Mouse (Mus musculus) MEL (cell line): ENCODE data around the gene Spsb1.

ENCODE experiments used
- CTCF ChIP-seq, 3 experiments: IDR thresholded peaks in 2 of 3; conservative IDR thresholded peaks in 1 of 3; 2 replicates each; pipeline ENCODE4 v1.5.1; 2011 to 2012; ENCODE audit warnings: low read length in 3 of 3, low read depth in 2 of 3, mild to moderate bottlenecking in 2 of 3, improper control_type of control experiment in 1 of 3, inconsistent platforms in 1 of 3, mixed read lengths in 1 of 3, moderate library complexity in 1 of 3; ENCODE audit not compliant: control insufficient read depth in 1 of 3, insufficient read depth in 1 of 3, poor library complexity in 1 of 3, severe bottlenecking in 1 of 3
- GABPA ChIP-seq: IDR thresholded peaks from 2 replicates; pipeline ENCODE4 v1.6.1; 2012; ENCODE audit warnings: low read depth, mild to moderate bottlenecking, inconsistent platforms, low read length, improper control_type of control experiment, moderate library complexity
- MYC ChIP-seq: IDR thresholded peaks from 2 replicates; pipeline ENCODE4 v1.6.1; 2011; ENCODE audit warnings: low read depth, mild to moderate bottlenecking, low read length, improper control_type of control experiment, moderate library complexity
- POLR2A ChIP-seq, 2 experiments: IDR thresholded peaks; 2 replicates each; pipeline ENCODE4 v1.6.1; 2011 to 2012; ENCODE audit warnings: low read length in 2 of 2, mild to moderate bottlenecking in 2 of 2, control low read depth in 1 of 2, improper control_type of control experiment in 1 of 2, low read depth in 1 of 2, moderate library complexity in 1 of 2; ENCODE audit not compliant: control insufficient read depth in 1 of 2, insufficient read depth in 1 of 2, poor library complexity in 1 of 2
- RAD21 ChIP-seq: IDR thresholded peaks from 2 replicates; pipeline ENCODE4 v1.6.1; 2011; ENCODE audit warnings: mild to moderate bottlenecking, low read depth, low read length, improper control_type of control experiment
- TAL1 ChIP-seq: IDR thresholded peaks from 2 replicates; pipeline ENCODE4 v1.6.1; 2012; ENCODE audit warnings: mild to moderate bottlenecking, inconsistent platforms, low read length, moderate library complexity, mixed read lengths

GRCm38 (mm10) chr4:149998786-149999509 lies 44.1 kb upstream of the Spsb1 start:
- TF ChIP-seq POLR2A (IDR thresholded peaks at IDR 0.05; ENCODE audit: control insufficient read depth in 1 of 2, insufficient read depth in 1 of 2, low read depth in 1 of 2, low read length in 2 of 2, poor library complexity in 1 of 2) (no peak), CTCF (IDR thresholded peaks at IDR 0.05 in 2 of 3, conservative IDR thresholded peaks at IDR 0.05 in 1 of 3; ENCODE audit: control insufficient read depth in 1 of 3, insufficient read depth in 1 of 3, low read depth in 2 of 3, low read length in 3 of 3, poor library complexity in 1 of 3, severe bottlenecking in 1 of 3) (no peak), GABPA (no peak), TAL1 (no peak), RAD21 (no peak), MYC (no peak)
